Mouse (Mus musculus) limb, embryonic 13.5 days (tissue): ENCODE results near the gene Otogl. TPM values are rescaled to one million over a fixed set of nuclear protein-coding genes. Genes with fewer than 3 reads are reported as not detected.

Experiments
- ATAC-seq: fragments of 200-750 bp; cut with Nextera tagmentation; 2 replicates; pipeline ENCODE4 v1.8.0; 2017; ENCODE audit warnings: low read depth, moderate number of reproducible peaks, moderate TSS enrichment; ENCODE audit not compliant: low FRiP score
- H3K27ac ChIP-seq: fragments of 300-500 bp; sonication (generic); 2 replicates; pipeline ENCODE4 v1.5.1; 2015; ENCODE audit warnings: inconsistent platforms, mild to moderate bottlenecking, moderate library complexity
- H3K27me3 ChIP-seq: fragments of 300-500 bp; sonication (generic); 2 replicates; pipeline ENCODE4 v1.6.1; 2015; ENCODE audit warnings: mild to moderate bottlenecking, inconsistent platforms
- H3K36me3 ChIP-seq: fragments of 300-500 bp; sonication (generic); 2 replicates; pipeline ENCODE4 v1.6.1; 2015; ENCODE audit warnings: inconsistent platforms, mild to moderate bottlenecking, moderate library complexity
- H3K4me1 ChIP-seq: fragments of 300-500 bp; sonication (generic); 2 replicates; pipeline ENCODE4 v1.6.1; 2015; ENCODE audit warnings: inconsistent platforms
- H3K4me2 ChIP-seq: fragments of 300-500 bp; sonication (generic); replicated peaks from 2 replicates; pipeline ENCODE4 v1.6.1; 2015; ENCODE audit warnings: inconsistent platforms, mild to moderate bottlenecking, moderate library complexity
- H3K4me3 ChIP-seq: fragments of 300-500 bp; sonication (generic); 2 replicates; pipeline ENCODE4 v1.5.1; 2015; ENCODE audit warnings: moderate library complexity, mild to moderate bottlenecking, inconsistent platforms
- H3K9ac ChIP-seq: fragments of 300-500 bp; sonication (generic); 2 replicates; pipeline ENCODE4 v1.6.1; 2015; ENCODE audit warnings: mild to moderate bottlenecking, inconsistent platforms
- H3K9me3 ChIP-seq: fragments of 300-500 bp; sonication (generic); 2 replicates; pipeline ENCODE4 v1.6.1; 2016; ENCODE audit warnings: inconsistent platforms
- WGBS: fragments of 180-500 bp; shearing (Covaris S2); methylation state at CpG from one replicate; pipeline ENCODE4 v1.1.7; 2015; 5-methylcytosine and 5-hydroxymethylcytosine counted together
- polyA plus RNA-seq: library from polyadenylated mRNA; unstranded; fragments of >200 nt; fragmentation: Nextera tagmentation; extraction: Ambion mirVana; gene quantifications from 2 replicates; pipeline ENCODE4 v1.2.1, GENCODE M21; 2015

The Otogl gene
- polyA plus RNA-seq: 0.31 and 0.33 TPM in 2 replicates

- no peak for ATAC-seq
- Histone ChIP-seq H3K27ac (no peak within 1 kb of the TSS), H3K27me3 (no peaks in the 10 kb centered on the region), H3K4me3 (no peak within 1 kb of the TSS), H3K4me2 (no peak within 1 kb of the TSS), H3K9ac (no peak within 1 kb of the TSS), H3K4me1 (no peaks in the 10 kb centered on the region), H3K36me3 (no peaks in the 10 kb centered on the region), H3K9me3 (peaks cover 7% of the 10 kb centered on the region)
- 56% methylated on average over 7 of the region's 7 CpGs for WGBS
Observed at GRCm38 (mm10) chr10:107912084-107912573, at the start of gene Otogl. Gene Otogl, minus strand, starts transcription at chr10:107912134.

- ATAC-seq: no peak
- no peaks in the 10 kb centered on the region for H3K4me1 ChIP-seq
- H3K9ac ChIP-seq: no peak overlapping the region
- no peak overlapping the region for H3K27ac ChIP-seq
- no peak overlapping the region for H3K4me2 ChIP-seq
- H3K27me3 ChIP-seq: no peaks in the 10 kb centered on the region
- 90% methylated on average over 5 of the region's 5 CpGs for WGBS
- H3K9me3 ChIP-seq: no peaks in the 10 kb centered on the region
- H3K4me3 ChIP-seq: no peak overlapping the region
- no peaks in the 10 kb centered on the region for H3K36me3 ChIP-seq
Observed at GRCm38 (mm10) chr10:107956588-107956987, 44.7 kb upstream of the Otogl start.

- no peaks in the 10 kb centered on the region for H3K36me3 ChIP-seq
- no peak for ATAC-seq
- H3K9me3 ChIP-seq: no peaks in the 10 kb centered on the region
- no peak overlapping the region for H3K27ac ChIP-seq
- H3K4me2 ChIP-seq: no peak overlapping the region
- H3K4me3 ChIP-seq: no peak overlapping the region
- WGBS: 88% methylated on average over 6 of the region's 6 CpGs
- H3K4me1 ChIP-seq: no peaks in the 10 kb centered on the region
- H3K9ac ChIP-seq: no peak overlapping the region
- no peaks in the 10 kb centered on the region for H3K27me3 ChIP-seq
Observed at GRCm38 (mm10) chr10:107954444-107954843, 42.5 kb upstream of the Otogl start.

- Histone ChIP-seq H3K4me1 (no peaks in the 10 kb centered on the region), H3K4me2 (no peak overlapping the region), H3K9me3 (no peaks in the 10 kb centered on the region), H3K4me3 (no peak overlapping the region), H3K27me3 (no peaks in the 10 kb centered on the region), H3K27ac (no peak overlapping the region), H3K9ac (no peak overlapping the region), H3K36me3 (no peaks in the 10 kb centered on the region)
- 90% methylated on average over 6 of the region's 6 CpGs for WGBS
- ATAC-seq: no peak
Observed at GRCm38 (mm10) chr10:107951596-107951995, 39.7 kb upstream of the Otogl start.

GRCm38 (mm10) chr10:107949945-107950344 is 38.0 kb upstream of the Otogl start:
- 93% methylated on average over 5 of the region's 5 CpGs for WGBS
- no peaks in the 10 kb centered on the region for H3K27me3 ChIP-seq
- H3K27ac ChIP-seq: no peak overlapping the region
- H3K9ac ChIP-seq: no peak overlapping the region
- no peak overlapping the region for H3K4me3 ChIP-seq
- no peaks in the 10 kb centered on the region for H3K9me3 ChIP-seq
- ATAC-seq: no peak
- no peak overlapping the region for H3K4me2 ChIP-seq
- no peaks in the 10 kb centered on the region for H3K4me1 ChIP-seq
- H3K36me3 ChIP-seq: no peaks in the 10 kb centered on the region

- 84% methylated on average over 8 of the region's 8 CpGs for WGBS
- no peaks in the 10 kb centered on the region for H3K36me3 ChIP-seq
- H3K4me1 ChIP-seq: no peaks in the 10 kb centered on the region
- H3K4me2 ChIP-seq: no peak overlapping the region
- H3K9ac ChIP-seq: no peak overlapping the region
- H3K27ac ChIP-seq: no peak overlapping the region
- no peaks in the 10 kb centered on the region for H3K27me3 ChIP-seq
- no peaks in the 10 kb centered on the region for H3K9me3 ChIP-seq
- no peak for ATAC-seq
- H3K4me3 ChIP-seq: no peak overlapping the region
Observed at GRCm38 (mm10) chr10:107948647-107949046, 36.7 kb upstream of the Otogl start.

- Histone ChIP-seq H3K4me3 (no peak overlapping the region), H3K4me1 (no peaks in the 10 kb centered on the region), H3K9ac (no peak overlapping the region), H3K9me3 (no peaks in the 10 kb centered on the region), H3K36me3 (no peaks in the 10 kb centered on the region), H3K27ac (no peak overlapping the region), H3K27me3 (no peaks in the 10 kb centered on the region), H3K4me2 (no peak overlapping the region)
- ATAC-seq: no peak
- 87% methylated on average over 1 of the region's 1 CpGs for WGBS
Observed at GRCm38 (mm10) chr10:107948038-107948437, 36.1 kb upstream of the Otogl start.

GRCm38 (mm10) chr10:107946348-107946747 is 34.4 kb upstream of the Otogl start:
- Histone ChIP-seq H3K9me3 (no peaks in the 10 kb centered on the region), H3K36me3 (no peaks in the 10 kb centered on the region), H3K4me2 (no peak overlapping the region), H3K9ac (no peak overlapping the region), H3K27ac (no peak overlapping the region), H3K4me3 (no peak overlapping the region), H3K27me3 (no peaks in the 10 kb centered on the region), H3K4me1 (no peaks in the 10 kb centered on the region)
- ATAC-seq: no peak
- WGBS: 18% methylated on average over 5 of the region's 5 CpGs

GRCm38 (mm10) chr10:107943859-107944258 is 31.9 kb upstream of the Otogl start:
- no peaks in the 10 kb centered on the region for H3K4me1 ChIP-seq
- no peaks in the 10 kb centered on the region for H3K9me3 ChIP-seq
- H3K4me3 ChIP-seq: no peak overlapping the region
- H3K36me3 ChIP-seq: no peaks in the 10 kb centered on the region
- no peak for ATAC-seq
- H3K27ac ChIP-seq: no peak overlapping the region
- H3K27me3 ChIP-seq: no peaks in the 10 kb centered on the region
- H3K9ac ChIP-seq: no peak overlapping the region
- H3K4me2 ChIP-seq: no peak overlapping the region
- 71% methylated on average over 3 of the region's 3 CpGs for WGBS

- no peak overlapping the region for H3K4me2 ChIP-seq
- H3K4me1 ChIP-seq: no peaks in the 10 kb centered on the region
- ATAC-seq: no peak
- H3K27ac ChIP-seq: no peak overlapping the region
- no peak overlapping the region for H3K4me3 ChIP-seq
- no peaks in the 10 kb centered on the region for H3K36me3 ChIP-seq
- H3K27me3 ChIP-seq: no peaks in the 10 kb centered on the region
- no peaks in the 10 kb centered on the region for H3K9me3 ChIP-seq
- H3K9ac ChIP-seq: no peak overlapping the region
- 90% methylated on average over 4 of the region's 4 CpGs for WGBS
Observed at GRCm38 (mm10) chr10:107941188-107941900, 29.4 kb upstream of the Otogl start.

- no peak overlapping the region for H3K4me3 ChIP-seq
- H3K27ac ChIP-seq: no peak overlapping the region
- H3K4me1 ChIP-seq: no peaks in the 10 kb centered on the region
- no peak for ATAC-seq
- no peak overlapping the region for H3K9ac ChIP-seq
- no peaks in the 10 kb centered on the region for H3K27me3 ChIP-seq
- no peak overlapping the region for H3K4me2 ChIP-seq
- 88% methylated on average over 6 of the region's 6 CpGs for WGBS
- no peaks in the 10 kb centered on the region for H3K36me3 ChIP-seq
- H3K9me3 ChIP-seq: no peaks in the 10 kb centered on the region
Observed at GRCm38 (mm10) chr10:107940302-107940701, 28.4 kb upstream of the Otogl start.

GRCm38 (mm10) chr10:107939821-107940220 is 27.9 kb upstream of the Otogl start:
- Histone ChIP-seq H3K36me3 (no peaks in the 10 kb centered on the region), H3K9ac (no peak overlapping the region), H3K9me3 (no peaks in the 10 kb centered on the region), H3K27ac (no peak overlapping the region), H3K4me1 (no peaks in the 10 kb centered on the region), H3K4me3 (no peak overlapping the region), H3K27me3 (no peaks in the 10 kb centered on the region), H3K4me2 (no peak overlapping the region)
- WGBS: 88% methylated on average over 6 of the region's 6 CpGs
- no peak for ATAC-seq

GRCm38 (mm10) chr10:107934055-107934454 is 22.1 kb upstream of the Otogl start:
- no peak overlapping the region for H3K4me2 ChIP-seq
- no peaks in the 10 kb centered on the region for H3K27me3 ChIP-seq
- H3K9ac ChIP-seq: no peak overlapping the region
- H3K27ac ChIP-seq: no peak overlapping the region
- peaks cover 4% of the 10 kb centered on the region; the same call in 1 of the 2 replicates for H3K4me1 ChIP-seq
- no peaks in the 10 kb centered on the region for H3K9me3 ChIP-seq
- ATAC-seq: no peak
- 75% methylated on average over 3 of the region's 3 CpGs for WGBS
- no peak overlapping the region for H3K4me3 ChIP-seq
- H3K36me3 ChIP-seq: no peaks in the 10 kb centered on the region
